Mouse (Mus musculus) liver, adult 2 months (tissue): ENCODE measurements around the gene Eef2. TPM values are rescaled to one million over a fixed set of nuclear protein-coding genes. Genes with fewer than 3 reads are reported as not detected.
"Not testable (repeated sequence)": the region's sequence is repeated elsewhere in the genome, so short reads cannot be mapped to it uniquely, and the experiment has no call there.

ENCODE experiments used
- DNase-seq: peaks from one replicate; pipeline ENCODE4 v3.0.0-alpha.2; 2011; ENCODE audit warnings: low read depth, low spot score; ENCODE audit errors: extremely low read depth
- H3K27ac ChIP-seq: fragments of 200-500 bp; replicated peaks from 2 replicates; pipeline ENCODE4 v1.5.1; 2012; ENCODE audit warnings: low read depth, mild to moderate bottlenecking, control low read depth, inconsistent platforms, low read length; ENCODE audit not compliant: insufficient read depth
- H3K27me3 ChIP-seq: fragments of 200-500 bp; 2 replicates; pipeline ENCODE4 v1.6.1; 2012; ENCODE audit warnings: mild to moderate bottlenecking, moderate library complexity, low read length, inconsistent platforms; ENCODE audit not compliant: control insufficient read depth, insufficient read depth
- H3K36me3 ChIP-seq: fragments of 200-500 bp; 2 replicates; pipeline ENCODE4 v1.6.1; 2012; ENCODE audit warnings: low read length, inconsistent platforms; ENCODE audit not compliant: control insufficient read depth, insufficient read depth
- H3K4me1 ChIP-seq: fragments of 200-500 bp; 2 replicates; pipeline ENCODE4 v1.6.1; 2011; ENCODE audit warnings: low read length; ENCODE audit not compliant: control insufficient read depth, insufficient read depth
- H3K4me3 ChIP-seq: fragments of 200-500 bp; 2 replicates; pipeline ENCODE4 v1.5.1; 2011; ENCODE audit warnings: low read depth, mild to moderate bottlenecking, control low read depth, low read length, moderate library complexity; ENCODE audit not compliant: insufficient read depth
- H3K79me2 ChIP-seq: fragments of 200-500 bp; 2 replicates; pipeline ENCODE4 v1.6.1; 2012; ENCODE audit warnings: inconsistent platforms, mild to moderate bottlenecking, low read length, moderate library complexity; ENCODE audit not compliant: control insufficient read depth, insufficient read depth
- H3K9ac ChIP-seq: fragments of 200-500 bp; 2 replicates; pipeline ENCODE4 v1.6.1; 2012; ENCODE audit warnings: low read depth, mild to moderate bottlenecking, control low read depth, inconsistent platforms, low read length
- CTCF ChIP-seq: fragments of 200-500 bp; IDR thresholded peaks from 2 replicates; pipeline ENCODE4 v1.5.1; 2011; ENCODE audit warnings: low read depth, low read length, control low read depth
- POLR2A ChIP-seq: fragments of 200-500 bp; IDR thresholded peaks from 2 replicates; pipeline ENCODE4 v1.6.1; 2011; ENCODE audit warnings: low read length, control low read depth; ENCODE audit not compliant: insufficient read depth; ENCODE audit errors: extremely low read depth
- WGBS: fragments of 180-500 bp; shearing (Covaris S2); methylation state at CpG from one replicate; pipeline ENCODE4 v1.1.7; 2018; 5-methylcytosine and 5-hydroxymethylcytosine counted together
- polyA plus RNA-seq: library from polyadenylated mRNA; depleted of rRNA; stranded (reverse); fragments of >200 nt; gene quantifications from 2 replicates; pipeline ENCODE4 v1.2.3, GENCODE M21; 2012
- total RNA-seq: library from RNA; depleted of rRNA; stranded (reverse); fragments of >200 nt; gene quantifications from 2 replicates; pipeline ENCODE4 v1.2.3, GENCODE M21; 2014

Eef2 gene
- total and polyA plus RNA-seq, 2 experiments = 812 to 1,204 TPM

GRCm38 (mm10) chr10:81180946-81181345 is 4.5 kb downstream of the Eef2 start:
- no peak overlapping the region for H3K4me3 ChIP-seq
- H3K9ac ChIP-seq = no peak overlapping the region
- no peak overlapping the region for H3K27ac ChIP-seq
- TF ChIP-seq POLR2A (no peak), CTCF (no peak)
- no peaks in the 10 kb centered on the region for H3K27me3 ChIP-seq
- DNase-seq = no peak
- peaks cover 29% of the 10 kb centered on the region for H3K79me2 ChIP-seq
- peaks cover 44% of the 10 kb centered on the region for H3K36me3 ChIP-seq
- 89% methylated on average over 13 of the region's 13 CpGs for WGBS
- peaks cover 20% of the 10 kb centered on the region for H3K4me1 ChIP-seq

DNA sequence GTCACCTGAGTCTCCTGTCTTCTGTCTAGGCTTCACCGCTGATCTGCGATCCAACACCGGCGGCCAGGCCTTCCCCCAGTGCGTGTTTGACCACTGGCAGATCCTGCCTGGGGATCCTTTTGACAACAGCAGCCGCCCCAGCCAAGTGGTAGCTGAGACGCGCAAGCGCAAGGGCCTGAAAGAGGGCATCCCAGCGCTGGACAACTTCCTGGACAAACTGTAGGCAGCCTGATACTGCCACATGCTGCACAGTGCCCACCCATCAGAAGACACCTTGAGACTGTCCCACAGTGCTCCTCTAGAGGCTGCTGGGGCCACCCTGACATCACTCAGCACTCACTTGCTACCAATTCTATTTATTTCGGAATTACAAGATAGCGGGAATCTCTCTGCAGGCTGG is 5.4 kb downstream of the Eef2 start:
- not testable (repeated sequence) for DNase-seq, H3K9ac ChIP-seq, H3K27ac ChIP-seq, H3K4me3 ChIP-seq, H3K27me3 ChIP-seq
- H3K4me1 ChIP-seq = peaks cover 20% of the 10 kb centered on the region
- H3K79me2 ChIP-seq = peaks cover 25% of the 10 kb centered on the region
- 84% methylated on average over 12 of the region's 12 CpGs for WGBS
- H3K36me3 ChIP-seq = peaks cover 44% of the 10 kb centered on the region

DNA sequence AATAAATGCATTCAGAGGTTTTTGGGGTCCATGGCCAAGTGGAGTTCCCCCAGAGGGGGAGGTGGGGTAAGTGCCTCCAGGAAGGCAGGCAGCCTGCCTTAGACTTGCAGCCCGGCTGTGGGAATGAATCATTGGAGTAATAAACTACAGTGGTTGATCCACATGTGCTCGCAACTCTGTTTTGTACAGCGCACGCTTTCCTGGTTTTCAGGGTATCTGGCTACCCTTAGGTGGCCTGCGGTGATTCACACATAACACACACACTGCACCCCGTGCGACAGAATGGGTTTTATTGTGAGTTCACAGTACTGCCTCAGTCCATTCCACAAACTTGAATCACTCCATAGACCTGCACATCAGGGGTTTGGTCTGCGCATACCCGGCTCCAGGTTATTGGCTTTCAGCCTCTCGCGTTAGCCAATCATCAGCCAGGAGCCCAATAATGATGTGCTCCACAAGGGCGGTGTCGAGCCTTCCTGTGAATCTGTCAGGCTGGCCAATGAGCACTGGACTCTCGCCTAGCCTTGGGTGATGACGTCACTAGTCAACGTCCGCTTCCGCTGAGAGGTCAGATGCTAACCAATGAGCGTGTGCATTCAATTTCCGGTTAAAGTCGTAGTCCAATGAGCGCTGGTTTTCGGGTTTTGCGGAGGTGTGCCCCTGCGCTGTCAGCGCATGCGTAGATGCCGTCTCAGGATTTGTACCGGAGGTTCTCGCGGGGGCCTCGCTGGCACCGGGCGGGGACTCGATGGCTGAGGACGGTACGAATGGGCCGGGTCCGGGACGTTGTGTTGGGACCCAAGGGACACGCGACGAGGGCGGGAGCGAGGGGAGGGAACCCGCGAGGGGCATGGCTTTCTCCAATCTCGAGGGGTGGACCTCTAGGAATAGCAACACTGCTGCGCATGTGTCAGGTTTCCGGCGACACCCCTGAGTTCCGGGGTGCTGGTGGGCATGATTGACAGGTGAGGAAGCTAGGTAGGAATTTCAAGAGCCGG is 6.2 kb downstream of the Eef2 start, which contains the start of gene Dapk3:
Dapk3 (plus strand) TSS at position 670 of the 998 bp plus-strand sequence.
- peak; percentile 29 for TF ChIP-seq POLR2A
- no peak for TF ChIP-seq CTCF
- WGBS = 8% methylated on average over 53 of the region's 53 CpGs
- DNase-seq = peak; percentile 99
- H3K4me1 ChIP-seq = peaks cover 19% of the 10 kb centered on the region
- peaks cover 43% of the 10 kb centered on the region for H3K36me3 ChIP-seq
- no peaks in the 10 kb centered on the region for H3K27me3 ChIP-seq
- H3K9ac ChIP-seq = peak within 1 kb of the TSS; percentile 76
- H3K79me2 ChIP-seq = peaks cover 18% of the 10 kb centered on the region
- H3K4me3 ChIP-seq = peak within 1 kb of the TSS; percentile 66
- H3K27ac ChIP-seq = peak within 1 kb of the TSS; percentile 64

DNA sequence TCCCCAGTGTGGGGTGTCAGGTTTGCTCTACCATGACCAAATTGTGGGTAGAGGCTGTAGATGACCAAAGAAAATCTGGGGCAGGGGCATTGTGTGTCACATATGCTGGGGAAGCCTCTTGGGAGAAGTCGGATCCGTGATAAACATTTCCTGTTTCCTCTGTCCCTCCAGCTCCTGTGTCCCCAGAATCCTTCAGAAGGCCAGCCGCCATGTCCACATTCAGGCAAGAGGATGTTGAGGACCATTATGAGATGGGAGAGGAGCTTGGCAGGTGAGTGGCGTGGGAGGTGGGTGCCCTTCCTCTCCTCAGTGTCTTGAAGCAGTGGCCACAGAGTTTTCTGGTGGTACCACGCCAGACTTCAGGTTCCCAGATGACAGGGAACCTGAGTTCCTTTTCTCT is 7.4 kb downstream of the Eef2 start, which contains the start of gene 4930442H23Rik:
4930442H23Rik (minus strand) TSS at position 45 of the 400 bp plus-strand sequence.
- H3K4me3 ChIP-seq = peak within 1 kb of the TSS; percentile 66
- H3K36me3 ChIP-seq = peaks cover 32% of the 10 kb centered on the region
- TF ChIP-seq POLR2A = no peak
- TF ChIP-seq CTCF = no peak
- H3K79me2 ChIP-seq = peaks cover 9% of the 10 kb centered on the region; the same call in 1 of the 2 replicates
- H3K4me1 ChIP-seq = peaks cover 9% of the 10 kb centered on the region
- H3K27ac ChIP-seq = peak within 1 kb of the TSS; percentile 64
- peak within 1 kb of the TSS; percentile 76 for H3K9ac ChIP-seq
- no peak for DNase-seq
- WGBS = 82% methylated on average over 5 of the region's 5 CpGs
- no peaks in the 10 kb centered on the region for H3K27me3 ChIP-seq

- H3K27ac ChIP-seq = no peak overlapping the region
- peaks cover 22% of the 10 kb centered on the region for H3K36me3 ChIP-seq
- peaks cover 9% of the 10 kb centered on the region; the same call in 1 of the 2 replicates for H3K79me2 ChIP-seq
- peaks cover 6% of the 10 kb centered on the region for H3K4me1 ChIP-seq
- no peak overlapping the region for H3K4me3 ChIP-seq
- H3K27me3 ChIP-seq = no peaks in the 10 kb centered on the region
- TF ChIP-seq POLR2A = no peak
- TF ChIP-seq CTCF = no peak
- no peak overlapping the region for H3K9ac ChIP-seq
- DNase-seq = no peak
- 66% methylated on average over 4 of the region's 4 CpGs for WGBS
Observed at GRCm38 (mm10) chr10:81184765-81185164, 8.3 kb downstream of the Eef2 start.
